Mouse (Mus musculus) effector memory CD4-positive, alpha-beta T cell, adult 5 months (primary cell): ENCODE results near the gene Anapc11. TPM values are rescaled to one million over a fixed set of nuclear protein-coding genes. Genes with fewer than 3 reads are reported as not detected.

ENCODE experiments used
- polyA plus RNA-seq: library from polyadenylated mRNA; unstranded; fragments of 100-300 nt; shearing (Covaris generic); gene quantifications from one replicate; pipeline ENCODE4 v1.2.1, GENCODE M21; 2017

Gene Anapc11
- polyA plus RNA-seq = 80.0 TPM

GRCm38 (mm10) chr11:120598283-120598989 is at the start of gene Anapc11, which contains the start of gene Alyref:
Gene Anapc11 (plus strand): TSS chr11:120598421.
Gene Alyref (minus strand): TSS chr11:120598365.

GRCm38 (mm10) chr11:120549168-120549945 is 48.9 kb upstream of the Anapc11 start, which contains the start of gene Mcrip1:
Gene Mcrip1 (minus strand): TSS chr11:120549727.

GRCm38 (mm10) chr11:120550810-120551440 is 47.3 kb upstream of the Anapc11 start, which contains the start of gene Ppp1r27:
Gene Ppp1r27 (minus strand): TSS chr11:120551132.

GRCm38 (mm10) chr11:120572752-120573584 is 25.3 kb upstream of the Anapc11 start, which contains the start of gene P4hb:
Gene P4hb (minus strand): TSS chr11:120573253.

GRCm38 (mm10) chr11:120581490-120582267 is 16.5 kb upstream of the Anapc11 start, which contains the start of gene Arhgdia:
Gene Arhgdia (minus strand): TSS chr11:120581624.

GRCm38 (mm10) chr11:120608241-120609034 is 10.2 kb downstream of the Anapc11 start, which contains the start of gene Npb:
Gene Npb (plus strand): TSS chr11:120608477.

GRCm38 (mm10) chr11:120617519-120618112 is 19.4 kb downstream of the Anapc11 start, which contains the start of gene Pcyt2:
Gene Pcyt2 (minus strand): TSS chr11:120617936.

GRCm38 (mm10) chr11:120625152-120625775 is 27.0 kb downstream of the Anapc11 start, which contains the start of gene Sirt7:
Gene Sirt7 (minus strand): TSS chr11:120625240.

GRCm38 (mm10) chr11:120633520-120634343 is 35.5 kb downstream of the Anapc11 start, which contains the start of gene Mafg:
Gene Mafg (minus strand): TSS chr11:120633600.

GRCm38 (mm10) chr11:120643601-120643987 is 45.4 kb downstream of the Anapc11 start, which contains the start of gene Pycr1:
Gene Pycr1 (minus strand): TSS chr11:120643769.

GRCm38 (mm10) chr11:120648001-120648476 is 49.8 kb downstream of the Anapc11 start, which contains the start of gene Myadml2:
Gene Myadml2 (minus strand): TSS chr11:120648158.

Other genes with a start within 250 kb of the Anapc11 start
- gene Actg1, start 249.9 kb upstream of the Anapc11 start, polyA plus RNA-seq = 2,667 TPM
- gene Fscn2, start 236.9 kb upstream of the Anapc11 start, polyA plus RNA-seq = not detected
- 22.5 TPM for gene Faap100, start 219.7 kb upstream of the Anapc11 start, polyA plus RNA-seq
- 54.3 TPM for gene Nploc4, start 160.7 kb upstream of the Anapc11 start, polyA plus RNA-seq
- not detected for gene Tspan10, start 155.8 kb upstream of the Anapc11 start, polyA plus RNA-seq
- not detected for gene Pde6g, start 144.9 kb upstream of the Anapc11 start, polyA plus RNA-seq
- gene Oxld1, start 140.4 kb upstream of the Anapc11 start, polyA plus RNA-seq = 2.0 TPM
- gene Ccdc137, start 140.3 kb upstream of the Anapc11 start, polyA plus RNA-seq = 19.8 TPM
- 10.7 TPM for gene Arl16, start 130.8 kb upstream of the Anapc11 start, polyA plus RNA-seq
- 29.0 TPM for gene Mrpl12, start 113.8 kb upstream of the Anapc11 start, polyA plus RNA-seq
- 9.9 TPM for gene Slc25a10, start 106.6 kb upstream of the Anapc11 start, polyA plus RNA-seq
- not detected for gene Gcgr, start 67.7 kb upstream of the Anapc11 start, polyA plus RNA-seq
- gene Mcrip1, start 48.7 kb upstream of the Anapc11 start, polyA plus RNA-seq = 63.3 TPM
- not detected for gene Ppp1r27, start 47.3 kb upstream of the Anapc11 start, polyA plus RNA-seq
- gene P4hb, start 25.2 kb upstream of the Anapc11 start, polyA plus RNA-seq = 187 TPM
- 737 TPM for gene Arhgdia, start 16.8 kb upstream of the Anapc11 start, polyA plus RNA-seq
- 275 TPM for gene Alyref, start 56 bp upstream of the Anapc11 start, polyA plus RNA-seq
- gene Npb, start 10.1 kb downstream of the Anapc11 start, polyA plus RNA-seq = not detected
- gene Pcyt2, start 19.5 kb downstream of the Anapc11 start, polyA plus RNA-seq = 159 TPM
- gene Sirt7, start 26.8 kb downstream of the Anapc11 start, polyA plus RNA-seq = 158 TPM
- 52.8 TPM for gene Mafg, start 35.2 kb downstream of the Anapc11 start, polyA plus RNA-seq
- 0.24 TPM for gene Pycr1, start 45.3 kb downstream of the Anapc11 start, polyA plus RNA-seq
- gene Myadml2, start 49.7 kb downstream of the Anapc11 start, polyA plus RNA-seq = not detected
- not detected for gene Notum, start 62.8 kb downstream of the Anapc11 start, polyA plus RNA-seq
- 103 TPM for gene Aspscr1, start 74.6 kb downstream of the Anapc11 start, polyA plus RNA-seq
- gene Cenpx, start 115.3 kb downstream of the Anapc11 start, polyA plus RNA-seq = 87.8 TPM
- gene Lrrc45, start 115.5 kb downstream of the Anapc11 start, polyA plus RNA-seq = 52.6 TPM
- 0.70 TPM for gene Rac3, start 123.0 kb downstream of the Anapc11 start, polyA plus RNA-seq
- gene Dcxr, start 128.9 kb downstream of the Anapc11 start, polyA plus RNA-seq = 11.1 TPM
- not detected for gene Cbr2, start 133.7 kb downstream of the Anapc11 start, polyA plus RNA-seq
- gene Hmga1b, start 164.4 kb downstream of the Anapc11 start, polyA plus RNA-seq = 15.1 TPM
- 23.6 TPM for gene Rfng, start 185.8 kb downstream of the Anapc11 start, polyA plus RNA-seq
- 79.8 TPM for gene Gps1, start 185.9 kb downstream of the Anapc11 start, polyA plus RNA-seq
- 40.0 TPM for gene Dus1l, start 198.0 kb downstream of the Anapc11 start, polyA plus RNA-seq
- 50.6 TPM for gene Fasn, start 226.1 kb downstream of the Anapc11 start, polyA plus RNA-seq